Mouse (Mus musculus) fibroblast of lung, adult 2 months (primary cell): ENCODE results near the gene Enox1.

Experiments used
- DNase-seq: peaks from one replicate; pipeline ENCODE4 v3.0.0-alpha.2; 2011; ENCODE audit warnings: low read depth

Enox1 gene

DNA sequence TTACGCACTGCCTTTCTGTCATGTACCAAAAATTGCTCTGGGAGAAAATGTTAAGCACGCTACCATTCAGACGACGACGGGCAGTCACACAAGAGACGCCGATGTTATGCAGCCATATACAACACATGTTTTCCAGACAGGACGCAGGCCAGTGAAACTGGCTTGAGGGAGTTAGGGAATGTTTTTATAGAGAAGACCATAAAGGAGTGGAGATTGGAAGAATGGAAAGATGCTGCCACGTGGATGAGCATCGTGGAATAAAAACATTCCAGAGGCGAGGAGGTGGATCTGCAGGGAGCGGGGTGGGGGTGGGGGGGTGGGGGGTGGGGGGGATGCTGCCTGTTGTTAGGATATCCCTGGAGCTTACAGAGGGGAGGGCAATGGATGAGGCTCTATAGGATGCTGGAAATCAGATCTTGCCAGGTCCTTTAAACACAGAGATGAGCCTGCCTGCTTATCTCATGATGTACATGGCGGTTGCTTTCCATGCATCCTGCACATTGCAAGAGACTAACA is 116.4 kb downstream of the Enox1 start:
- no peak for DNase-seq

DNA sequence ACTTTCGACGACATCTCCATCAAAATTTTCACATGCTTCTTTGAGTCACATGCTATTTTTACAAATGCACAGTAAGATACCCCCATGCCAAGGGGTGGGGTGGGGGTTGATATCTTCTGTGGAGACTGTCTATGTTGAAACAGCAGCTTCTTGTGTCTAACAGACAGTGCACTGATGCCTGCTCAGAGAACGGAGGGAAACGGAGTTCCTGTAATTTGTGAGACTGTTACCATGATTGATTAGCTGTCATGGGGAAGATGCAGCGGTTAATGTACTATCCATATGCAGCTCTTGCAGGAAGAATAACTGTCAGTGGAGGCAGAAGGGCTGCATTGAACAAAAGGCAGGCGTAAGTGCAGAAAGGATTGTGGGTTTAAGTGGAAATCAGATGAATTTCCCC is 117.2 kb downstream of the Enox1 start:
- no peak for DNase-seq

DNA sequence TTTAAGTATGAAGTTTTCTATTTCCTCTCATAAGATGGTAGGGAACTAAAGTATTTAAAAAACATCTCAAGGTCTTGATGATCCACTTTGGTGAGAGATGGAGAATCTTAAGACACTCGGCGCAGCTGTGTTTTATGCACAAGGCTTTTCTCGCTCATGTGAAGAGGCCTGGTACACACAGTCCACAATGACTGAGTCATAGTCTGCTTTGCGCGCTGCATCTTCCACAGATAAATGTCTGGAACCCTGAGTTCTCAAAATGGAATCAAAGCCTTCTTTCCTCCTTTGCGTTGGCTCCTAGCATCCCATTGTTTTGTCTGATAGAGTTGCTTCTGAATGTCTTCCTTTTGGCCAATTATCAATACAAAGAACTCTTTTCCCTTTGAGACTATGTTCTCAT is 119.0 kb downstream of the Enox1 start:
- DNase-seq = no peak

DNA sequence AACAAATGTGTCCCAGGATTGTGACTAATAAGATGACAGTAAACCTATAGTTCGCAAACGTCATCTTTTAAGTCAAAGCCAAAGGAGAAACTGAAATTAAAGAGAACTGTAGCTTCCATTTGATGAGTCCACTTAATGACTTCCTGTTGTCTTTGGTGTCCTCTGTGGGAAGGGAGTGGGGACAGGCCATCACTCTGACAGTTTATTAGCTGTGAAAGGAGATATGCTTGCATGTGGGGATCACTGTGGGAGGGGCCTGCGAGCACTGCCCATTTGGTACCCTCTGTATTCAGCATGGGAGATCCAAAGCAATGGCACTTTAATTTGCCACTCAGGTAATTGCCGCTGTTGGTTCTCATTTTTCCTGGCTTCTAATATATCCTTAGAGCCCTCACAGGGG is 122.6 kb downstream of the Enox1 start:
- no peak for DNase-seq

DNA sequence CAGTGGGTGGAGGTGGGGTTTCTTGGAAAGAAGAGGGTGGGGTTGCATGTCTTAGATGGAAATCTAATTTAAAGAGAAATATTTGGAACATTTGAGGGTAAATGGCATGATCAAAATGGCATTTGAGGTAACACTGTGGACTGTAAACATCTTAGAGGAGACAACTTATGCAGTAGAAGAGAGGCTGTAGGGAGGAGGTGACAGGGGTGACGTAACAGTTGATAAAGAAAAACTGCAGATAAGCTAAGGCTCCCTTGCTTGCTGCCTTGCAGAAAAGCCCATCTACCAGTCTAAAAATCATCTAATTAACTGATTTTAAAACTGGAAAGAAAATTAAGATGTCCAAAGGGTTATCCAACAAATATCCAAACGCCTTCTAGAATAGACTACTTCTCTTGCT is 123.9 kb downstream of the Enox1 start:
- DNase-seq = no peak

DNA sequence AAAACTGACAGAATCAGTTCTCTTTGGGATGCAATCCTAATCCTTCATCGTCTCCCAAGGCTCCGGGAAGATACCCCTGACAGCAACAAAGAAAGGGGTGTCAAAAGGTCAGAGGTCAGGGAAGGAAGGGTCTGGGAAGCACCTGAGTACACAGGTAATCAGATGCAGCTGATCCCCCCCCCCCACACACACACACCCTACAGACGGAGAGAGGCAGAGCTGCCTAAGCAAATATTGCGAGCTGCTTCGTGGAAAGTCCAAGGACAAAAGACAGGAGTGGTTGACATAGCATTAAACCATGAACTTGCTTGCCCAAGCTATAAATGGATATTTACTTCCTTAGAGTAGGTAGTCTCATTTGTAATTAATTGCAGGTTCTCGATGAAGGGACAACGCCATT is 124.3 kb downstream of the Enox1 start:
- no peak for DNase-seq

DNA sequence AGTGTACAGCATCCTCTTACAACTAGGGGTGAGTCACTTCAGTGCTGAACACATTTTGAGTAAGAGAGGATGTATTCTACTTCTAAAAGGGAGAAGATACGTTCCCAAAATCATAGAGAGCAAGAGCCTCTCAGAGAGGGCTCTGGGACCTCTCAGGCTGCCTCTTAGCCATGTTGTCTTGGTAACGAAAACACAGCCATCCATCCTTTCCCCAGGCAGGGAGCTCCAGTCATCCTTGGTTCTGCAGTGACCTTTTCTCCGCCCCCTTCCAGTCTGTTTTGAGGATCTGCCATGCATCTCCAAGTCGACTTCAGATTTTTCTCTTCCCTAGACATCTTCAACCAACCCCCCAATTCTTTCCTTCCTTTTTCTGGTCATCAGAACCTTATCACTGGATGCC is 127.4 kb downstream of the Enox1 start:
- DNase-seq = no peak

DNA sequence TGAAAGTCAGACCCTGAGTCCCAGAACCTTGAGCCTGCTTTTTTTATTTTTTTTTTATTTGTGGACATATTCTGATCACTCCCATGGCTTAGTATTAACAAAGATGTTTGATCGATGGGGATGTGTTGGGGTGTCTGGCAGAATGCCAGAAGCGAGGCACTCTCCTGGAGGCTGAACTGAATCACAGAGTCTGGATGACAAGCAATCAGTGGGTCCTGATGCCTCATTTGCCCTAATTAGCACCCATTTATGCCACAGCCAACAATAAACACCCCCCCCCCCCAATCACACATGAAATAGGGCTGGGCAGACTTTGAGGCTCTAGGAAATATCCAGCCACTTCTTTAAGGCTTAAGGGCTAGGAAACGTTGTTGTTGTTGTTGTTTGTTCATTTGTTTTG is 128.9 kb downstream of the Enox1 start:
- no peak for DNase-seq

DNA sequence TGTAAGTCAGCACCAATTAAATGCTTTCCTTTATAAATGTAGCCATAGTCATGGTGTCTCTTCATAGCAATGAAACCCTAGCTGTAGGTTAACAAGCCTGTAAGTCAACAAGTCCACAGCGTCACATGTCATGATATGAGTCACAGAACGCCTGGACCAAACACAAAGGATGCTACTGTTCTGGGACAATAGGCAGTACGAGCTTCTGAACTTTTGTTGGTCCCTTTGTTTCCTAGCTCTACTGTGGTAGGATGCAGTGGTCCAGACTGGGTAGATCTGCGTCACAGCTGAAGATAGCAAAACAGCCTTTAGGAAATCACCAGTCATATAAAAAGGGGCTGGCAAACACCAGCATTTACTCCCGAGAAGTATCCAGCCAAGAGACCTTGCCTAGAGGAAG is 135.2 kb downstream of the Enox1 start:
- no peak for DNase-seq

DNA sequence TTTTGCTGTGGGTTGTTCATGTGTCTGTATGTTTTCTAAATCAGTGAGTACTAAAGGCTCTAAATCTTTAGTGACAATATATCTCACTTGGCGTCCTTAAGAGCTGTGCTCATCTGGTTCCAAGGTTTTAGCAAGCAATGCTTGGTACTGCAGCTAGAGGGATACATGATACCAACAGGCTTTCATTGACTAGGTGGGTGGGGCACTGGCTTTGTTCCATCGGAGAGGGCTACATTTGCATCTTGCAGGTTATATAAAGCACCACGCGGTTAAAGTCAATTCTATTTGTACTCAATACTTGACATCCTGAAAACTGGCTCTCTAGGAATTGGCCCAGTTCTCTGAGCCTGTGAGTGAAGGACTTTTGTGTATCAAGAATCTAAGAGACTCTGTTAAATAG is 140.5 kb downstream of the Enox1 start:
- DNase-seq = no peak

DNA sequence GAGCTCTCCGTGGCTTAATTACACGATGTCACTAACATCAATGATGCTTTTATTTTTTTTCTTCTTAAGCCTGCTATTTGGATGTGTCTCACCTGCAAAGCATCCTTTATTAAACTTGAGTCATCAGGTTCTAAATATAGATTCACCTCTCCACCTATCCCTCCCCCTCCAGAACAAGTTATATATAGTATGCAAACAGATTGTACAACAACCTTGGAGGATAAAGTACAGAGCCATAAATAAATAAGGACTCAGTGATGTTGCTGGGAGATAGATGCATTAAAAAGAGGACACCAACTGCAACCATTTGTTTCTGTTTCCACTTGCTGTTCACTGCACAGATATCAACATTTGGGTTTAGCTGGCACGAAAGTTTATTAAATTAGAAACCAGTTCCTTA is 141.8 kb downstream of the Enox1 start:
- DNase-seq = no peak

DNA sequence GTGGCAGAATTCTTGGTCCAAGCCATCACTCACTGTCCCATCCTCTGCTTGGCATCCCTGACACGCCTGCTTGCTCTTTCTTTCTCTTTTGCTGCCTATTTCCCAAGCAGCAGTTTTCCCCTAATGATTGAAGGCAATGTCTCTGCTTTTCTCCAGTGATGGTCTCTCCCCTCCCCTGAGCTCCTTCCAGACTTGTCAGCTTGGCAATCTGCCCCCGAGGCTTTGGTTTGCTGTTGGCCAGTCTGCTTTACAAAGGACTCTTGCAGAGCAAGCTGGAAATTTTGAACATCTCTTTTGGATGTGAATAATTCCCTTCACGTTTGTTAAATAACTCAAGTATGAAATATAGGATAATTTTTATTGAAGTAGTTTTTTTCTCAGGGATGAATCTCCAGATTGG is 153.0 kb downstream of the Enox1 start:
- DNase-seq = no peak

DNA sequence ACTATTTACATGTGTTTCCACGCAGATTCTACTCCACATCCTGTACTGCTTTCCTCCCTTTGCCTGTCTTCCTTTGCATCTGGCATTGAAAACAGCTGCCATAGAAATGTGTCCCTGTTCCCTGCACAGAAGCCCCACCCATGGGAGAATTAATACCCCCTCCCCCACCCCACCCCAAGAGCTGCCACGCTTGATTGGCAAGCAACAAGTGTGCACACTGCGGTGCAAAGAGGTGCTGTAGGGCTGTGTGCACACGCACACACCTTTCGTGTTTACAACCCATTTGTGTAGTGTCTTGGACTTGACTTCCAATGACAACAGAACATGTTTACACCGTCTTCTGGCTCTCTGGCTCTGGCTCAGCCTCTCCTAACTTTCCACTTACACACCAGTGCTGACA is 154.9 kb downstream of the Enox1 start:
- DNase-seq = no peak

DNA sequence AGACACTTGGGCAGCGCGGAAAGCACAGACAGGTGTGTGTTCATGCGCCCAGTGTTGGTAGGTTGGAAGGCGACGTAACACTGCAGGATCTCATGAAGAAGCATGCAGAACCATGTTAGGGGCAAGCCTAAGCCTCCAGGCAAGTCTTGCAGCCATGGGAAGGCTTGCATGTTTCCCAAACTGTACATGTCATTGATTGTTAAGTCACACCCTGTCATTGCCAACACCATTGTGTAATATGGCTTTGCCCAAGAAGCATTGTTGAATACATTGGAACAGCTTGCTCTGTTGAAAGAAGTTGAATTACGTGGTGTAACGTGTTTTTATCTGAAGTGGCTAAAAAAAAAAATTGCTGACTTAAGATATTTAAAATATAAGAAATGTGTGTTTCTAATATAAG is 162.8 kb downstream of the Enox1 start:
- DNase-seq = no peak

DNA sequence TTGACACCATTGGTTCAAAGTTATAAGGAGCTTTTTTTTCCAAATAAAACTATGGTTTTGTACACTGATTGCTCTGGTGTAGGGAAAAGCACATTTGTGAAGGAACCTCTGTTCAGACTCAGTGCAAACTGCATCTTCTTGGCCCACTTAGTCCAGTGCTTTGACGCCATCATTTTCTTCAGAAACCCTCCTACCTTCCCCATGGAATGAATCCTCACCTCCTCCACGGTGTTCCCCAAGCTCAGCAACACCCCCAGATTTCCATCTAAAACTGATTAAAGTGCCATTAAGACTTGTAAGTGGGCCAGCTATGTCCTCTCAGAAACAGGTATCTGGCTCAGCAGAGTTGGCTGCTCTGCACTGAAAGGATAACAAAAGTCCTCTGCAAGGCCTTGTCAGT is 167.8 kb downstream of the Enox1 start:
- no peak for DNase-seq

DNA sequence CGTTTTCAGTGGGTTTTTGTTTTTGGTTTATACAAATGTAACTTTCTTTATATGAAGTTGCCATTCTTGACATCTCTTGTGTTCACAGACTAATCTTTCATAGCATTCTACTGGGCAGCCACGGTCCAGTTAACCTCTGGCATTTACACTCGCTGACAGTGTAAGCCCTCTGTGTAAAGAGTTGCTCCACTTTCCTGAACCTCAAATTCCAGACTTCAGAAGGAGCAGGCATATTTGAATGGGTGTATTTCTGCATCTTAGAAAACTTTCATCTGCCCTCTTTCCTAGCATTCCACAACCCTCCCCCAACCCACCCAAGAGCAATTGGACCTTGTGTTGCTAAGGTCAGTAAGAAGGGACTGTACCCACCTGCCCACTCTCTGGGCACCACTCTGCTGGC is 171.1 kb downstream of the Enox1 start:
- no peak for DNase-seq

DNA sequence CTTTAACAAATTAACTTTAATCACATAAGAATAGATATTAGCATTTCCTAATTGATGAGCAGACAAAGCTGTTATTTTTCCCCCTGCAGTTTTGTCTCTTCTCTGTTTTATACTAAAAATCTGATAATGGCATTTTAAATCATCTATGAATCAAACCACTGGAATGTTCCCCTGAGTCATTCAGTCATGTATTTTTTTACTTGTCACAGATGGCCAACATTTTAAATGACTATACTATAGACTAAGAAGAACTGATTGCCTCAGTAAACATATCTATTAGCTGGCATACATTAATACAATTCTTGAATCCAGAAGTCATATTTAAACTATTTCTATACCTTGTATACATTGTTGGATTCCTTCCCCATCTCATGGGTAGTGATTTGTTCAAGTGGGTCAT is 173.2 kb downstream of the Enox1 start:
- DNase-seq = no peak

DNA sequence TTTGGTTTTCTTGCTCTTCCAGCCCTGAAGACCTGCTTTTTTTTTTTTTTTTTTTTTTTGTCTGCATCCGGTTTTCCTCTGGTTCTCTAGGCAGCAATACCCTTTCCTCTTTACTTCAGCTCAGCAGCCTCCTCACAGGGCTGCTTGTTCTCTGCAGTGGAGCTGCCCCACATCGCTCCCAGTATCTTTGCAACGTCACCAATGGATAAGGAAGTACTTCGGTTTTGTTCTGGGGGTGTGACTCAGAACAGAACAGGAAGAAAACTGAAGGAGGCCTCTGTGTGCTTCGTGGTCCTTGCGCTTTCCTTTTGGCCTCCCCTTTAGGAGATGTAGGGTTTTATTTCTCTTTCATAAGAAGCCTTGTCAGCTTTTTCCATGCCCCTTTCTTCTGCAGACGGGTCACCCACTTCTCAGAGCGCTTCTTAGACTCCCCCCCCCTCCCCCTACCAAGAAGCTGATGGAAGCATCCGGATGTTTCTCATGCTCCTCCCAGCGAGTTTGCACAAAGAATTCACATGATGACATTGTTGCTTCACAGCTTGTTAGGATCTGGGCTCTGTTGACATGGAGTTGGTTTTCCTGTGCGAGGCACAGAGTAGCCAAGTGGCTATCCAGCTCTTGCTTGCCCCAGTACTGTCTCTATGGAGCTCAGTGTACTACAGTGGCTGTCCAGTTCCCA is 187.2 kb downstream of the Enox1 start:
- DNase-seq = no peak

DNA sequence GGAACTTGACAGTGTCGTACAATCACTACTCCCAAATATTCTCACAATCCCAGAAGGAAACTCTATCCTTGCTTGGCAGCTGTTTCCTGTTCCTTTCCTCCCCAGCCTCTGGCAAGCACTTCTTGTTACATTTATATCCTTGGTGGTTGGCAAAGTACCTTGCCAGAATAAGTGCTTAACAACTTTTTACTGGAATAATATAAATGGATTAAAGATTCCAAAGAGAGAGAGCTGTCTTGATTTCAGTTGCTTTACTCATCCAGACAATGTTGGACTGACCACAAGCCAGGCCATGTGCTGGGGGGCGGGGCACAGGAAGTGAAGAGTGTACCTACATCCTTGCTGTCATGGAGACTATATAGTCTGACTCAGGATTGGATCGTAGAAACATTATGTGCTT is 189.7 kb downstream of the Enox1 start:
- no peak for DNase-seq

DNA sequence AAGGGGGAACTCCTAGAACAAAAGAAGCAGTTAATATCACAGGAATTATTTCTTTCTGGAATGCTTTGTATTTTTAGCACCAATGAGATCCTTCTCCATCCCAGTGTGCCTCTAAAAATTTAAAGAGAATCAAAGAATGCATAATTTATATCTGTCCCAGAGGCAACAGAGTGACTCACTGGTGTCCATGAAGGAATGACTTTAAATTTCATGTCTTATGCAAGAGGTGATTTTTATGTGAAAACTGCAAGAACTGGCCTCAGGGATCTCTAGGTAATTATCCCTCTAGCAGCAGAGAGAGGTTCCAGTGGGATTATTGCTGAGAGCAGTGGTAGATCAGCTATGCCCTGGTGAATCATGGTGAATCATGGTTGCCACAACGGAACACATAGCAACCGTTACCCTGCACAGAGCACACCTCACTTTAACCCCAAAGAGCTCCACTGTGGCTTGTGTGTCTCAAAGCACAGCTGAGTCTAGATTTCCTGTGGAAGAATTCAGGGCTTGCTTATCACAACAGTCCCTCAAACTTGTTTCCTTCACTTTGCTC is 195.3 kb downstream of the Enox1 start:
- peak; percentile 76 for DNase-seq

DNA sequence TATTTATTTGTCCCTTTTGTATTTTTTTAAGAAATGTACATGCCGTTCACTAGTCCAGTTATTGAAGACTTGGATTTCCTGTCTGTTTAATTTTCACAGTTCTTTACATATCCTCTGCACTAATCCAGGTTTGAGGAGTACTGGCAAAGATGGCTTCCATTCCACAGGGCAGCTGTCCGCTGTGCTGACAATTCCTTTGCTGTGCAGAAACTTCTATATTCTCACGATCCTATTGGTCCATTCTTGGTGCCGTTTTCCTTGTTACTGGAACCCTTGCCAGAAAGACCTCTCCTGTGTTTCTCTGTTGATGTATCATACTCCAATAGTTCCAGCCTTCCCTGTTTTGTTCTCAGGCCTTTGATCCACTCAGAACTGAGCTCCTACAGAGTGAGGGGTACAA is 206.1 kb downstream of the Enox1 start:
- DNase-seq = no peak

DNA sequence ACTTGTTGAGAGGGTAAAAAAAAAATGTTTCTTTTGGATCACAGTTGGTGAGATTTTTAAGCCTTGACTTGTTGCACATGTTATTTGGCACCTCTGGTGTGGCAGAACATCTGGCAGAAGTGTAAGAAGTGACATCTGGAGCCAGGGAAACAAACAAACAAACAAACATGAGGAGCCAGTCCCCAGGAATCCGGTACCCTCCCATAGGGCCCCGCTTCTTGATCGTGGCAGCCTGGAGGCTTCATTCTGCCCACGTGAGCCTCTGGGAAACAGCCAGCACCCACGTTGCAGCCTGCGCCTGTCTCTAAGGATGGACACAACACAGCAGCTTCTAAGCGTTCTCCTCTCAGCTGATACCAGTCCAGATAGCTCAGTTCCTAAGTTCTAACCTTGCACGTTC is 211.8 kb downstream of the Enox1 start:
- DNase-seq = no peak

DNA sequence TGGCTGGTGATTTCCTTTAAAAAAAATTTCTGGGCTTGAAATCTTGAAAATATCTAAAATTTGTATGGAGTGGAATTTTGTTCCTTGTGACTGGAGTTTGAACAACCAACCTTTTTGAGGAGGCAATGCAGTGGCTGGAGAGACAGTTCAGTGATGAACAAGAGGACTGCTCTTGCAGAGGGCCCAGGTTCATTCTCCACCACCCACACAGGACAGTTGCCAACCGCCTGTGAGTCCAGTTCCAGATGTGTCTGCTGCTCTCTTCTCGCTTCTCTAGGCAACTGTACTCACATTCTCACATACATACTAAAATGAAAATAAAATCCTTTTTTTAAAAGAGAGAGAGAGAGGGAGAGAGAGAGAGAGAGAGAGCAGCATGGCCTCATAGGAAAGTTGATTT is 212.5 kb downstream of the Enox1 start:
- DNase-seq = no peak

DNA sequence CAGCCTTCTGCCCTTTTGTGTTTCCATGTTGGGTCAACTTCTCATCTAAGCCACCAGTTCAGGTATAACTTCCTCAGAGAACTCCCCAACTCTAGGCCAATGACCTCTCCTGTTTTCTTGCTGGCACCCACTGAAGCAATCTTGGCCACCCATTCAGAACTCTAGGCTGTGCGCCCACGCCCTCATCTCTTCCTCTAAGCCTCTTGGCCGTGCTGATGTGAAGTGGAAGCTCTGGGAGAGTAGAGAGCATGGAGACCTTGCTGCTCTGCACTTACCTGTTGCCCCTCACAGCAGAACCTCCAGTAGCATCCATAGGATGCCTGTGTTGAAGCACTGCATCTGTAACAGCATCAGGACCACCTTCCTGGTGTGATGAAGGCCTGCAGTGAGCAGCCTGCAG is 214.0 kb downstream of the Enox1 start:
- DNase-seq = no peak
